Mouse (Mus musculus) stomach, postnatal 0 days (tissue): ENCODE measurements around the gene Snx20.

Experiments used
- CTCF ChIP-seq: IDR thresholded peaks from 2 replicates; pipeline ENCODE4 v1.5.1; 2016; ENCODE audit warnings: antibody characterized with exemption, low read depth, mild to moderate bottlenecking, moderate library complexity
- EP300 ChIP-seq: optimal IDR thresholded peaks from 2 replicates; pipeline ENCODE3; 2016; ENCODE audit warnings: antibody characterized with exemption

- TF ChIP-seq CTCF (no peak), EP300 (no peak)
Observed at GRCm38 (mm10) chr8:88579246-88579645, 56.7 kb downstream of the Snx20 start.
